Comparison of ENCODE assay signal across 19 mouse cellular contexts in genomic region chr6:98526882-98527440, GRCm38 (mm10).
A peak's percentile ranks its signal among the peaks of the same experiment; 100 is the strongest.
DNase-seq lines count a peak whose midpoint lies in the region; ATAC-seq and TF ChIP-seq lines count a peak whose summit lies in the region.
"Had no signal": no experiment of that assay in that cellular context is flagged by ENCODE, and none has a peak within 500 bp of the region (broad histone marks: within the 10 kb centered on the region; RNA-seq: fewer than 3 reads in every experiment).

No protein-coding gene starts in this region.

- H3K9ac ChIP-seq in hindbrain, embryonic 13.5 days, result no peak overlapping the region
- H3K9ac ChIP-seq in forebrain, postnatal 0 days, result no peak overlapping the region
- no peak overlapping the region for H3K9ac ChIP-seq in midbrain, embryonic 13.5 days (replicated peaks)
- H3K9ac ChIP-seq: heart, embryonic 12.5 days; liver, embryonic 13.5 days had no signal

- H3K27ac ChIP-seq in hindbrain, embryonic 13.5 days, result no peak overlapping the region
- H3K27ac ChIP-seq in hindbrain, embryonic 10.5 days, result no peak overlapping the region
- 0 out of 2 replicates have a peak overlapping the region, but pooled peaks have one; percentile 29 for H3K27ac ChIP-seq in forebrain, postnatal 0 days (ENCODE audit: low read depth, low read length)
- no peak overlapping the region for H3K27ac ChIP-seq in midbrain, embryonic 13.5 days
- H3K27ac ChIP-seq: embryonic facial prominence, embryonic 10.5 days; liver, embryonic 13.5 days had no signal

- no peak overlapping the region for H3K4me3 ChIP-seq in hindbrain, embryonic 13.5 days
- no peak overlapping the region for H3K4me3 ChIP-seq in hindbrain, embryonic 10.5 days
- no peak overlapping the region for H3K4me3 ChIP-seq in forebrain, postnatal 0 days (ENCODE audit: low read depth, low read length)
- H3K4me3 ChIP-seq in midbrain, embryonic 13.5 days (replicated peaks), result no peak overlapping the region
- H3K4me3 ChIP-seq: embryonic facial prominence, embryonic 10.5 days; erythroblast, embryonic 14.5 days; heart, embryonic 12.5 days; liver, embryonic 13.5 days; megakaryocyte, embryonic 14.5 days had no signal

- TF ChIP-seq CTCF in forebrain, postnatal 0 days (IDR thresholded peaks at IDR 0.05; ENCODE audit: low read depth), result no peak

- peaks cover 17% of the 10 kb centered on the region for H3K4me1 ChIP-seq in hindbrain, embryonic 13.5 days (replicated peaks)
- peaks cover 32% of the 10 kb centered on the region for H3K4me1 ChIP-seq in hindbrain, embryonic 10.5 days (replicated peaks)
- no peaks in the 10 kb centered on the region for H3K4me1 ChIP-seq in forebrain, postnatal 0 days (ENCODE audit: insufficient read depth)
- peaks cover 14% of the 10 kb centered on the region for H3K4me1 ChIP-seq in midbrain, embryonic 13.5 days (replicated peaks)
- H3K4me1 ChIP-seq: heart, embryonic 12.5 days; liver, embryonic 13.5 days had no signal

- ATAC-seq in hindbrain, embryonic 13.5 days (ENCODE audit: low FRiP score), result no peak
- ATAC-seq in forebrain, postnatal 0 days, result peak; percentile 40; the same call in 1 of the 2 replicates
- ATAC-seq in midbrain, embryonic 13.5 days, result no peak

- H3K36me3 ChIP-seq in hindbrain, embryonic 13.5 days, result no peaks in the 10 kb centered on the region
- H3K36me3 ChIP-seq in hindbrain, embryonic 10.5 days, result no peaks in the 10 kb centered on the region
- no peaks in the 10 kb centered on the region for H3K36me3 ChIP-seq in forebrain, postnatal 0 days (ENCODE audit: insufficient read depth)
- H3K36me3 ChIP-seq in midbrain, embryonic 13.5 days, result no peaks in the 10 kb centered on the region
- H3K36me3 ChIP-seq: embryonic facial prominence, embryonic 10.5 days; heart, embryonic 12.5 days; liver, embryonic 13.5 days had no signal

- no peak for DNase-seq in hindbrain, embryonic 10.5 days (ENCODE audit: low spot score)
- DNase-seq in forebrain, postnatal 0 days, result no peak
- no peak for DNase-seq in cerebellum, adult 9-11 months
- DNase-seq in cerebellum, postnatal 10 days, result no peak
- DNase-seq in adrenal gland, postnatal 36 days, result no peak
- DNase-seq: adrenal gland, adult 2 months; cerebellum, adult 9-10 months; heart, postnatal 36 days; kidney, adult 8-10 months; kidney, postnatal 36 days; liver, embryonic 13.5 days; lung, postnatal 10 days; thymus, postnatal 25 days had no signal

- 21% methylated on average over 15 of the region's 15 CpGs for WGBS in hindbrain, embryonic 13.5 days
- 27% methylated on average over 15 of the region's 15 CpGs for WGBS in hindbrain, embryonic 10.5 days
- WGBS in forebrain, postnatal 0 days, result 23% methylated on average over 15 of the region's 15 CpGs
- WGBS in midbrain, embryonic 13.5 days, result 14% methylated on average over 15 of the region's 15 CpGs

- H3K9me3 ChIP-seq in hindbrain, embryonic 13.5 days, result no peaks in the 10 kb centered on the region
- H3K9me3 ChIP-seq in hindbrain, embryonic 10.5 days, result no peaks in the 10 kb centered on the region
- H3K9me3 ChIP-seq in forebrain, postnatal 0 days (ENCODE audit: low read length), result no peaks in the 10 kb centered on the region
- H3K9me3 ChIP-seq in midbrain, embryonic 13.5 days, result no peaks in the 10 kb centered on the region
- H3K9me3 ChIP-seq: embryonic facial prominence, embryonic 10.5 days; heart, embryonic 12.5 days; liver, embryonic 13.5 days; megakaryocyte, embryonic 14.5 days had no signal

- H3K27me3 ChIP-seq in hindbrain, embryonic 13.5 days, result peaks cover 53% of the 10 kb centered on the region
- H3K27me3 ChIP-seq in hindbrain, embryonic 10.5 days (ENCODE audit: insufficient read depth, poor library complexity, severe bottlenecking), result peaks cover 28% of the 10 kb centered on the region
- H3K27me3 ChIP-seq in forebrain, postnatal 0 days (ENCODE audit: insufficient read depth, low read length), result no peaks in the 10 kb centered on the region
- peaks cover 23% of the 10 kb centered on the region for H3K27me3 ChIP-seq in midbrain, embryonic 13.5 days
- H3K27me3 ChIP-seq: heart, embryonic 12.5 days; liver, embryonic 13.5 days had no signal

- H3K4me2 ChIP-seq in hindbrain, embryonic 13.5 days, result peak overlapping the region; percentile 26
- H3K4me2 ChIP-seq in forebrain, postnatal 0 days (ENCODE audit: low read depth), result peak overlapping the region; percentile 22; the same call in 1 of the 2 replicates
- peak overlapping the region; percentile 19 for H3K4me2 ChIP-seq in midbrain, embryonic 13.5 days (replicated peaks)
- H3K4me2 ChIP-seq: heart, embryonic 12.5 days; liver, embryonic 13.5 days had no signal
